Mouse (Mus musculus): ENCODE measurements around the gene Tmem132c.

DNA sequence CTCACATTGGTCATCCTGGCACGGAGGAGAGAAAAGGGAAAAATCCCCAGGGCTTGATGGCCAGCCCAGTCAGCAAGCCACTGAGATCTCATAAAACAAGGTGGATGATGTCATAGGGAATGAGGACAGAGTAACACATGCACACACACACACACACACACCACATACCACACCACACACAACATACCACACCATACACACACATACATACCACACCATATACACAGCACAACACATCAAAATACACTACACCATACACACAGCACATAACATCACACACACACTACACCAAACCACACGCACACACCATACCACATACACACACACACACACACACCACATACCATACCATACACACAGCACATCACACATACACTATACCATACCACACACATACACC is 104.8 kb downstream of the Tmem132c start:
- TF ChIP-seq CTCF (IDR thresholded peaks at IDR 0.05; ENCODE audit: low read depth) (no peak), EP300 (IDR thresholded peaks at IDR 0.05; ENCODE audit: low read depth) (no peak)

Data from liver, embryonic 14.5 days (tissue).